Mouse (Mus musculus): ENCODE measurements around the gene Cdc42se2. TPM values are rescaled to one million over a fixed set of nuclear protein-coding genes. Genes with fewer than 3 reads are reported as not detected.
A peak's percentile ranks its signal among the peaks of the same experiment; 100 is the strongest.

Cdc42se2 gene
- polyA plus RNA-seq, 1 experiment from 2014 or later, result 19.2 TPM

GRCm38 (mm10) chr11:54812314-54812713 lies 24.8 kb upstream of the Cdc42se2 start:
- Histone ChIP-seq H3K4me1 (replicated peaks) (0 out of 2 replicates have a peak, but pooled peaks cover 5% of the 10 kb centered on the region), H3K9me3 (replicated peaks) (no peaks in the 10 kb centered on the region), H3K4me2 (no peak overlapping the region), H3K9ac (no peak overlapping the region), H3K36me3 (no peaks in the 10 kb centered on the region), H3K27ac (no peak overlapping the region), H3K27me3 (no peaks in the 10 kb centered on the region), H3K4me3 (replicated peaks) (no peak overlapping the region)
- DNase-seq, result no peak
- WGBS (ENCODE audit: insufficient replicate concordance), result 68% methylated on average over 4 of the region's 4 CpGs
- ATAC-seq (ENCODE audit: low read depth), result no peak

DNA sequence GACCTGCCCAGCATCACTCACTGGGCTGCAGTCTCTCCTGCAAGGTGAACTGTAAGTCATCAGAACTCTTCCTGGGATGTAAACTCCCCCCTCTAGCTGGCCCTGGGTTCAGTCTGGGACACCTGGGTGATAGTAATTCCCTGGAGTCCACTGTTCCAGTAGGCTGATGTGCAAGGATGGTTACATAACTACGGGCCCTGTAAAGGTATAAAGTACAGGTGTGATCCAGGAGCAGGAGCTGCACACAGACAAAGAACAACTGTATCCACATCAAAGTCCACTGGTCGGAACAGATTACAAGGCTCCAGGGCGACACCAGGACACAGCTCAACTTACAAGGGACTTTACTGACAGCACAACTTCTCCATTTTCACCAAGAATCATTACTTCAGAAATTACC lies 23.6 kb upstream of the Cdc42se2 start:
- no peak overlapping the region for H3K4me2 ChIP-seq
- peaks cover 5% of the 10 kb centered on the region; the same call in 1 of the 2 replicates for H3K4me1 ChIP-seq (replicated peaks)
- H3K36me3 ChIP-seq, result no peaks in the 10 kb centered on the region
- ATAC-seq (ENCODE audit: low read depth) (0 out of 2 replicates have a peak, but pooled peaks have one; percentile 20), DNase-seq (no peak)
- H3K9me3 ChIP-seq (replicated peaks), result no peaks in the 10 kb centered on the region
- H3K4me3 ChIP-seq (replicated peaks), result no peak overlapping the region
- 52% methylated on average over 3 of the region's 3 CpGs for WGBS (ENCODE audit: insufficient replicate concordance)
- no peak overlapping the region for H3K9ac ChIP-seq
- no peak overlapping the region for H3K27ac ChIP-seq
- H3K27me3 ChIP-seq, result no peaks in the 10 kb centered on the region

GRCm38 (mm10) chr11:54809582-54809981 lies 22.1 kb upstream of the Cdc42se2 start:
- ATAC-seq (ENCODE audit: low read depth) (no peak), DNase-seq (no peak)
- Histone ChIP-seq H3K27me3 (no peaks in the 10 kb centered on the region), H3K4me2 (no peak overlapping the region), H3K27ac (no peak overlapping the region), H3K4me3 (replicated peaks) (no peak overlapping the region), H3K9ac (no peak overlapping the region), H3K36me3 (no peaks in the 10 kb centered on the region), H3K9me3 (replicated peaks) (no peaks in the 10 kb centered on the region), H3K4me1 (replicated peaks) (peaks cover 5% of the 10 kb centered on the region; the same call in 1 of the 2 replicates)
- WGBS (ENCODE audit: insufficient replicate concordance), result 69% methylated on average over 5 of the region's 5 CpGs

- no peak overlapping the region for H3K9ac ChIP-seq
- 32% methylated on average over 4 of the region's 4 CpGs for WGBS (ENCODE audit: insufficient replicate concordance)
- no peaks in the 10 kb centered on the region; the same call in 1 of the 2 replicates for H3K4me1 ChIP-seq (replicated peaks)
- no peaks in the 10 kb centered on the region for H3K9me3 ChIP-seq (replicated peaks)
- DNase-seq, result no peak
- H3K27me3 ChIP-seq, result no peaks in the 10 kb centered on the region
- no peak for ATAC-seq (ENCODE audit: low read depth)
- H3K4me3 ChIP-seq (replicated peaks), result no peak overlapping the region
- no peak overlapping the region for H3K27ac ChIP-seq
- H3K36me3 ChIP-seq, result no peaks in the 10 kb centered on the region
- H3K4me2 ChIP-seq, result no peak overlapping the region
Measured at GRCm38 (mm10) chr11:54808177-54808576, 20.7 kb upstream of the Cdc42se2 start.

- H3K4me3 ChIP-seq (replicated peaks), result no peak overlapping the region
- H3K36me3 ChIP-seq, result no peaks in the 10 kb centered on the region
- no peaks in the 10 kb centered on the region for H3K9me3 ChIP-seq (replicated peaks)
- H3K27ac ChIP-seq, result 0 out of 2 replicates have a peak overlapping the region, but pooled peaks have one; percentile 11
- DNase-seq (no peak), ATAC-seq (ENCODE audit: low read depth) (no peak)
- H3K27me3 ChIP-seq, result no peaks in the 10 kb centered on the region
- H3K9ac ChIP-seq, result no peak overlapping the region
- H3K4me2 ChIP-seq, result no peak overlapping the region
- WGBS (ENCODE audit: insufficient replicate concordance), result 36% methylated on average over 9 of the region's 9 CpGs
- peaks cover under 1% of the 10 kb centered on the region; the same call in 1 of the 2 replicates for H3K4me1 ChIP-seq (replicated peaks)
Measured at GRCm38 (mm10) chr11:54807669-54808068, 20.2 kb upstream of the Cdc42se2 start.

DNA sequence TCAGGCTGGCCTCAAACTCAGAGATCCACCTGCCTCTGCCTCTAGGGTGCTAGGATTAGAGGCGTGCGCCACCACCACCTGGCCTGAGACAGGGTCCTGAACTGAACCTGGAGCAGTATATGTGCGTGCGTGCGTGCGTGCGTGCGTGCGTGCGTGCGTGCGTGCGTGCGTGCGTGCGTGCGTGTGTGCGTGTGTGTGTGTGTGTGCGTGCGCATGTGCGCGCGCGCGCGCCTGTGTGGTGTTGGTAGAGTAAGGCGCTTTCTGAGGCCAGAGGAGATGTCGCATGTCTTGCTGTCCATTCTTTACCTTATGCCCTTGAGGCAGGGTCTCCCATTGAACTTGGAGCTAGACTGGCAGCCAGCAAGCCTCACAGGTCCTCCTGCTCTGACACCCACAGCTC lies 19.4 kb upstream of the Cdc42se2 start:
- ATAC-seq (ENCODE audit: low read depth) (no peak), DNase-seq (no peak)
- Histone ChIP-seq H3K4me1 (replicated peaks) (peaks cover 5% of the 10 kb centered on the region; the same call in 1 of the 2 replicates), H3K4me3 (replicated peaks) (no peak overlapping the region), H3K36me3 (no peaks in the 10 kb centered on the region), H3K4me2 (no peak overlapping the region), H3K27ac (no peak overlapping the region), H3K27me3 (no peaks in the 10 kb centered on the region), H3K9me3 (replicated peaks) (no peaks in the 10 kb centered on the region), H3K9ac (no peak overlapping the region)
- 89% methylated on average over 28 of the region's 28 CpGs for WGBS (ENCODE audit: insufficient replicate concordance)

DNA sequence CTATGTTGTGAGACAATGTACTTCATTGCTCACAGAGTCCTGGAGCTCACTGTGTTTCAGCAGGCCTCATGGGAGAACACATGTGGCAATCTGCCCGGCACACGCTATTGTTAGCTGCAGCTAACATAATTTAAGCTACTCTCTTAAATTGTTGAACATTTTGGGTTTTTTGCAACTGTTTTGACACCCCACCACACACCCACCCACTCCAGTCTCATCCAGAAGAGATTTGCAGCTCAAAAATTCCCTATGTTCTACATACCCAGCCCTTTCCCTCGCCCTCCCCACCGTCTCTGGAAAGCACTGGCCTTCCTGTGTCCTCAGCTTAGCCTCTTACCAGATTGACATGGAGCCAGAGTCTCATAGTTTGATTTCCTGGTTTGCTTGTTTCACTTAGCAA lies 17.7 kb upstream of the Cdc42se2 start:
- Histone ChIP-seq H3K27ac (no peak overlapping the region), H3K36me3 (no peaks in the 10 kb centered on the region), H3K9me3 (replicated peaks) (no peaks in the 10 kb centered on the region), H3K4me1 (replicated peaks) (peaks cover 5% of the 10 kb centered on the region; the same call in 1 of the 2 replicates), H3K27me3 (no peaks in the 10 kb centered on the region), H3K9ac (no peak overlapping the region), H3K4me2 (no peak overlapping the region), H3K4me3 (replicated peaks) (no peak overlapping the region)
- 79% methylated on average over 4 of the region's 4 CpGs for WGBS (ENCODE audit: insufficient replicate concordance)
- ATAC-seq (ENCODE audit: low read depth) (no peak), DNase-seq (no peak)

DNA sequence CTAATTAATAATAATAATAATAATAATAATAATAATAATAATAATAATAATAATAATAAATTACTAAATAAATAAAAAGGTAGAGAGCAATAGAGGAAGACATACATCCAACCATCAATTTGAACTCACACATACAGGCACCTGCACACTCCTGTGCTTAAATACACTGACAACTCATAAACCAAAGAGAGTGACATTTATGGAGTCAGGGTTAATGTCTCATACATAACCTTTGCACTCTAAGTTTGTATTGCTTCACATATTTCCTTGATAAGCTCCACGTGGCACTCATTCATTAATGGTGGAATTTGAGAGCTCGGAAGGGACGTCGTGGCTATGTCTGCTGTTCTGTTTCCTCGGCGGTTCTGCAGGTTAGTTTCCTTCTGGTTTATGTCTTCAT lies 15.1 kb upstream of the Cdc42se2 start:
- no peak overlapping the region for H3K27ac ChIP-seq
- no peak overlapping the region for H3K4me2 ChIP-seq

GRCm38 (mm10) chr11:54801791-54802558 lies 14.5 kb upstream of the Cdc42se2 start:
- Histone ChIP-seq H3K9me3 (replicated peaks) (no peaks in the 10 kb centered on the region), H3K4me2 (no peak overlapping the region), H3K4me1 (replicated peaks) (peaks cover 5% of the 10 kb centered on the region; the same call in 1 of the 2 replicates), H3K27me3 (no peaks in the 10 kb centered on the region), H3K9ac (no peak overlapping the region), H3K27ac (no peak overlapping the region), H3K36me3 (no peaks in the 10 kb centered on the region), H3K4me3 (replicated peaks) (no peak overlapping the region)
- 10% methylated on average over 6 of the region's 6 CpGs for WGBS (ENCODE audit: insufficient replicate concordance)
- ATAC-seq (ENCODE audit: low read depth), result peak; percentile 54; the same call in 1 of the 2 replicates
- DNase-seq, result peak; percentile 14

More for the DNA sequence above, 15.1 kb upstream of the Cdc42se2 start:
- Histone ChIP-seq H3K9me3 (replicated peaks) (no peaks in the 10 kb centered on the region), H3K27me3 (no peaks in the 10 kb centered on the region), H3K36me3 (no peaks in the 10 kb centered on the region), H3K4me3 (replicated peaks) (no peak overlapping the region), H3K9ac (no peak overlapping the region), H3K4me1 (replicated peaks) (peaks cover 5% of the 10 kb centered on the region; the same call in 1 of the 2 replicates)
- no peak for DNase-seq
- ATAC-seq (ENCODE audit: low read depth), result no peak
- 47% methylated on average over 6 of the region's 6 CpGs for WGBS (ENCODE audit: insufficient replicate concordance)

DNA sequence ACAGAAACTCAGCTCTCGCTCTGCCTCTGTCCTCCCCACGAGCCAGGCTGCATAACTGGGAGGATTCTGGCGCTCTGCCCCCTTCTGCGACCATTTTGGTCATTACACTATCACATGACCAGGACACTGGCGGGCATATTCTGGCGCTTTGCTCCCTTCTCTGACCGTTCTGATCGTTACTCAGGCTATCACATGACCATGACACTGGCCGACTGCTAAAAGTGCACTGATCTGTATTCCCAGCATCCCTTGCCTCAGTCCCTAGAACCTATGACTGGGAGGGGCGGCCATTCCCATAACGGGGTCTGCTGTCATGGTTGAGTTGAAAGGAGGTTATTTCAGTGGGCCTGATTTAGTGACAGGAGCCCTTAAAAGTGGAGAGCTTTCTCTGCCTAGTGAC lies 9.1 kb upstream of the Cdc42se2 start:
- no peak for ATAC-seq (ENCODE audit: low read depth)
- 68% methylated on average over 11 of the region's 11 CpGs for WGBS (ENCODE audit: insufficient replicate concordance)
- H3K27ac ChIP-seq, result no peak overlapping the region

GRCm38 (mm10) chr11:54794678-54795077 lies 7.2 kb upstream of the Cdc42se2 start:
- no peak for ATAC-seq (ENCODE audit: low read depth)
- H3K4me1 ChIP-seq (replicated peaks), result peaks cover 22% of the 10 kb centered on the region
- DNase-seq, result no peak
- 73% methylated on average over 3 of the region's 3 CpGs for WGBS (ENCODE audit: insufficient replicate concordance)
- H3K4me2 ChIP-seq, result no peak overlapping the region
- no peaks in the 10 kb centered on the region for H3K9me3 ChIP-seq (replicated peaks)
- no peak overlapping the region for H3K9ac ChIP-seq
- H3K27ac ChIP-seq, result no peak overlapping the region
- H3K36me3 ChIP-seq, result no peaks in the 10 kb centered on the region
- H3K27me3 ChIP-seq, result no peaks in the 10 kb centered on the region
- no peak overlapping the region for H3K4me3 ChIP-seq (replicated peaks)

More for the DNA sequence above, 9.1 kb upstream of the Cdc42se2 start:
- H3K4me2 ChIP-seq, result no peak overlapping the region
- H3K27me3 ChIP-seq, result no peaks in the 10 kb centered on the region
- H3K9me3 ChIP-seq (replicated peaks), result no peaks in the 10 kb centered on the region
- peaks cover 22% of the 10 kb centered on the region for H3K4me1 ChIP-seq (replicated peaks)
- H3K4me3 ChIP-seq (replicated peaks), result no peak overlapping the region
- no peaks in the 10 kb centered on the region for H3K36me3 ChIP-seq
- DNase-seq, result no peak
- no peak overlapping the region for H3K9ac ChIP-seq

GRCm38 (mm10) chr11:54793173-54793572 lies 5.7 kb upstream of the Cdc42se2 start:
- Histone ChIP-seq H3K36me3 (no peaks in the 10 kb centered on the region), H3K9ac (no peak overlapping the region), H3K4me1 (replicated peaks) (peaks cover 22% of the 10 kb centered on the region), H3K9me3 (replicated peaks) (no peaks in the 10 kb centered on the region), H3K4me2 (no peak overlapping the region), H3K27ac (no peak overlapping the region), H3K4me3 (replicated peaks) (no peak overlapping the region), H3K27me3 (no peaks in the 10 kb centered on the region)
- no peak for DNase-seq
- 18% methylated on average over 1 of the region's 1 CpGs for WGBS (ENCODE audit: insufficient replicate concordance)
- ATAC-seq (ENCODE audit: low read depth), result no peak
